Mouse (Mus musculus) cortical plate, adult 2 months (tissue): ENCODE data around the gene Chga.

Source experiments
- CTCF ChIP-seq: fragments of 200-500 bp; IDR thresholded peaks from 2 replicates; pipeline ENCODE4 v1.5.1; 2011; ENCODE audit warnings: mild to moderate bottlenecking, control low read depth, low read length; ENCODE audit not compliant: insufficient read depth; ENCODE audit errors: extremely low read depth
- POLR2A ChIP-seq: fragments of 200-500 bp; IDR thresholded peaks from 2 replicates; pipeline ENCODE4 v1.6.1; 2011; ENCODE audit warnings: mild to moderate bottlenecking, low read length, control low read depth; ENCODE audit not compliant: insufficient read depth; ENCODE audit errors: extremely low read depth

DNA sequence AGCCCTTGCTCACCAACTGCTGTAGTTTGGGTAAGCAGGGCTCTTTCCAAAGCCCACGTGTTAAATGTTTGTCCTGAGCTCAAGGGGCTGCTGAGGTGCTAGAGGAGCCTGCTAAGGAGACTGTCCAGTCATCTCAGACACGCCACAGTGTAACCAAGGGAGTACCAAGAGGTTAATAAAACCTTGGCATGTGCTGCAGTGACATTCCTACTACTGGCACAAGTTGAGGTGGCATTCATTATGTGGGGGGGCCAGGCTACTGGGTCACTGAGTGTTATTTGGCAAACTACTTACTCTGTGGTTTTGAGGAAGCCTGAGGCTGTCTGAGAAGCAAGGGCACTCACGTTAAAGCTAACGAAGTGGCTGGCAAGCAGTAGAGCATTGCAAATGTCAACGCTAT, 16.0 kb downstream of the Chga start:
- TF ChIP-seq POLR2A (no peak), CTCF (no peak)
